In the genomic region with DNA sequence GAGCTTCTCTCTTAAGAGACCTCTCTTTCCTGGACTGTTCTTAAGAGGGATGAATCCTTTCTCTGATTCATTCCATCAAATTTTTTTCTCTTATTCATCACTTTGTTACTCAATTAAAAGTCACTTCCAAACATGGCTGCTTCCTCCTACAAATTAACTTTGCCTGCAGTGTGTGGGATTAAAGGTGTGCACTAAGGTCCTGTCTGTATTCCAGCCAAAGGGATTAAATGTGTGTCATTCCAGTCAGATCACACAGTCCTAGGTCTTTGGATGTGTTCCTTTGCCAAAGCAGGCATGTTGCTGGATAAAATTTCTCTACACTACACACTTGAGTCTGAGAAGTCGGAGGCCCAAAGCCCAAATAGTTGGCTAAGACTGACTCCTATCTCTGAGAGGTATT, we compare ENCODE assay signal across 30 mouse cellular contexts.
"Had no signal": no experiment of that assay in that cellular context is flagged by ENCODE, and none has a peak within 500 bp of the region (broad histone marks: within the 10 kb centered on the region; RNA-seq: fewer than 3 reads in every experiment).

No protein-coding gene starts in this region.

- H3K4me2 ChIP-seq: limb, embryonic 12.5 days; limb, embryonic 13.5 days; limb, embryonic 15.5 days; liver, embryonic 11.5 days; liver, embryonic 12.5 days; liver, embryonic 13.5 days; liver, embryonic 15.5 days; lung, embryonic 14.5 days; lung, embryonic 15.5 days; midbrain, embryonic 11.5 days; midbrain, embryonic 12.5 days; midbrain, embryonic 13.5 days; midbrain, embryonic 15.5 days; neural tube, embryonic 12.5 days had no signal

- H3K27ac ChIP-seq: limb, embryonic 12.5 days; limb, embryonic 13.5 days; limb, embryonic 15.5 days; liver, embryonic 12.5 days; liver, embryonic 13.5 days; liver, embryonic 14.5 days; liver, embryonic 15.5 days; lung, embryonic 15.5 days; macrophage; midbrain, embryonic 10.5 days; midbrain, embryonic 12.5 days; midbrain, embryonic 13.5 days; midbrain, embryonic 15.5 days; neural tube, embryonic 12.5 days had no signal

- H3K9ac ChIP-seq: limb, embryonic 12.5 days; limb, embryonic 13.5 days; limb, embryonic 15.5 days; liver, embryonic 12.5 days; liver, embryonic 13.5 days; liver, embryonic 14.5 days; liver, embryonic 15.5 days; liver, postnatal 0 days; lung, embryonic 14.5 days; lung, embryonic 15.5 days; midbrain, embryonic 12.5 days; midbrain, embryonic 13.5 days; midbrain, embryonic 15.5 days; neural tube, embryonic 12.5 days had no signal

- H3K27me3 ChIP-seq: limb, embryonic 12.5 days; limb, embryonic 13.5 days; limb, embryonic 15.5 days; liver, embryonic 12.5 days; liver, embryonic 13.5 days; liver, embryonic 15.5 days; lung, embryonic 15.5 days; megakaryocyte, embryonic 14.5 days; midbrain, embryonic 12.5 days; midbrain, embryonic 13.5 days; midbrain, embryonic 15.5 days; neural tube, embryonic 12.5 days had no signal

- H3K4me3 ChIP-seq: limb, embryonic 12.5 days; limb, embryonic 13.5 days; limb, embryonic 15.5 days; liver, embryonic 12.5 days; liver, embryonic 13.5 days; liver, embryonic 15.5 days; lung, embryonic 15.5 days; megakaryocyte, embryonic 14.5 days; midbrain, embryonic 10.5 days; midbrain, embryonic 12.5 days; midbrain, embryonic 13.5 days; midbrain, embryonic 15.5 days; myocyte; neural tube, embryonic 12.5 days had no signal

- ATAC-seq: liver, embryonic 12.5 days; liver, postnatal 0 days; lung, postnatal 0 days; midbrain, embryonic 13.5 days; midbrain, embryonic 15.5 days; midbrain, embryonic 16.5 days had no signal

- H3K36me3 ChIP-seq: limb, embryonic 12.5 days; limb, embryonic 13.5 days; limb, embryonic 15.5 days; liver, embryonic 12.5 days; liver, embryonic 13.5 days; liver, embryonic 15.5 days; lung, embryonic 15.5 days; midbrain, embryonic 10.5 days; midbrain, embryonic 12.5 days; midbrain, embryonic 13.5 days; midbrain, embryonic 15.5 days; neural tube, embryonic 12.5 days had no signal

- H3K9me3 ChIP-seq: limb, embryonic 12.5 days; limb, embryonic 13.5 days; limb, embryonic 15.5 days; liver, embryonic 12.5 days; liver, embryonic 13.5 days; liver, embryonic 15.5 days; lung, embryonic 15.5 days; megakaryocyte, embryonic 14.5 days; midbrain, embryonic 10.5 days; midbrain, embryonic 12.5 days; midbrain, embryonic 13.5 days; midbrain, embryonic 15.5 days; neural tube, embryonic 12.5 days had no signal

- DNase-seq: liver; liver, embryonic 13.5 days; liver, postnatal 0 days; lung, adult 18-20 months; lung, adult 2 months; lung, embryonic 14.5 days; lung, postnatal 10 days; lung, postnatal 14 days; lung, postnatal 36 days; lung, postnatal 4 days; midbrain, embryonic 14.5 days had no signal

- H3K4me1 ChIP-seq: limb, embryonic 12.5 days; limb, embryonic 13.5 days; limb, embryonic 15.5 days; liver, embryonic 12.5 days; liver, embryonic 13.5 days; liver, embryonic 15.5 days; lung, embryonic 15.5 days; midbrain, embryonic 10.5 days; midbrain, embryonic 12.5 days; midbrain, embryonic 13.5 days; midbrain, embryonic 15.5 days; neural tube, embryonic 12.5 days had no signal
